Mouse (Mus musculus) retina, embryonic 14.5 days (tissue): ENCODE measurements around the gene Notch2.
A peak's percentile ranks its signal among the peaks of the same experiment; 100 is the strongest.

Experiments
- DNase-seq: peaks from one replicate; pipeline ENCODE4 v3.0.0-alpha.2; 2015; ENCODE audit warnings: low spot score

Gene Notch2

DNA sequence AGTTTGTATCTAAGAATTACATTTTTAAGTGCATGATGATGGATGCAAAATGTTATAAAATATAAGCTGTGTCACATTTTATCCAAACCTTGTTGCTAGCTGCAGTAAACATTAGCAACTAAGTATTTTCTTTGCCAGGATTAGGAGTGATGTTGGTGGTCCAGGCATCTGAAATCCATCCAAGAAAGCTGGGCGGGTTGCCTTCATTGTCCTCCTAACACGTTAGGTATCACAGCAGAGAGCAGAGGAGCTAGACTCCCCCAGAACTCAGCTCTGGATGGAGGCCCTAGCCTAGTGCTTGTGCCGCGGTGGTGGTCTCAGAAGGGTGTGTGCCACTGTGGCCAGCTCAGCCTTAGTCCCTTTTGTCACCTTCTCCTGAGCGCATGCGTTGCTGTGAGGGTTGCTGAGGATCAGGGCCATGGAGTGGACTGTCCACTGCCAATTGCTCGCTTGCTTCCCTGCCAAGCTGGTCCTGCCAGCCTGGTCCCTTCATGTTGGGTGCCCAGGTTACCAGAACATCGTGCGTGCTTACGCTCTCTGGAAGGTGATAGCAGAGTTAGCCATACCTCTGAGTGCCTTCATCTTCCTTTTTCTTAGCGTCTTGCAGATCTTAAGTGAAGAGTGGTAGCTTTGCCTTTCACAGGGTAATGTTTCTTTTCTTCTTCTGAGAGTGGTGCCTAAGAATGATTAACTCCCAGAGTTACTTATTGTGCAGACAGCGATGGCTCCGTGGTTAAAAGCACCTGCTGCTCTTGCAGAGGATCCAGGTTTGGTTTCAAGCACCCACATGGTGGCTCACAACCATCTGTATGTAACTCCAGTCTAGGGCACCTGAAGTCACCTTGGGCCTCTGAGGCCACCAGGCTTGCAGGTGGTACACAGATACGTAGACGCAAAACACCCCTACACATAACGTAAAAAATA, 39.4 kb downstream of the Notch2 start:
- DNase-seq, result no peak

DNA sequence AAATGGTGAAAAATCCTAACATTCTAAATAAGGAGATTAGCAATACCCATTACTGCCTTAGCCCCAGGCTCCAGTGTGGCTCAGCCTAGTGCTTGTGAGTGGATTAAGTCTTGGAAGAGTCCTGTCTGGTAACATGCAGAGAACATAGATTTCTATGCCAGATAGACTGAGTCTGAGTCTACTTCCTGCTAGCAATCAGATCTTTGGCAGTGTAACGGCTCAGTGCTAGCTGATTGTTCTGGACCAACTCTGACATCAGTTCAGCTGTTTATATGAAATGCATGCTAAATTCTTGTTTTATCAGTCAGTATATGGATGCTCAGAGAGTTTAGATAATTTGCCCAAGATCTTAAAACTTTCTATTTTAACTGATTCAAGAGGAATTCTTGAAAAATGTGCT, 40.5 kb downstream of the Notch2 start:
- DNase-seq, result no peak

DNA sequence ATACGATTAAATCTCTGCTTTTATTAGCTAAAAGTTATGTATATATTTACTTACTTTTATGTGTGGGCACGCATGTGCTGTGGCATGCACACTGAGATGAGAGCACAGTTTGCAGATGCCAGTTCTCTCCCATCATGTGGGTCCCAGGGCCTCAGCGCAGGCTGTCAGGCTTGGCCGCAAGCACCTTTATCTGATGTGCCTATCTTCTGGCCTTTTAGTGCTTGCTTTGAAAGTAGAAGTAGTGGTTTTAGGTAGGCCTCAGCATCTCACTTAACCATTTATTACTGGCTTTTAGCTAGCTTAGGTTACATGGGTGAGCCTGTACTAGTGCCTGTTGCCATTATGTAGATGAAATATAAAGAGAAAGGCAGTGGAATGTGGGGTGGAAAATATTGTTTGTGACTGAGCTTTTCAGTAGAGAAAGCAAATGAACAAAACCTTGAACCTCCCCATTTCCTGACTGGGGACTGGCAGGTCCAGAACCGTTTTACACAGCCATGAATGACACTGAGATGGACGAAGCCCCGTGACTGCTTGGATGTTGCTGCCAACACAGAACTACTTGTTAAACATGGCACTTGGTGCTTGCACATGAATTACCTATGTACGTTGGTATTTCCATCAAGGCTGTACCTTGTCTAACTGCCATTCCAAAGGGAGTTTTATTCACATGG, 41.1 kb downstream of the Notch2 start:
- DNase-seq, result no peak

DNA sequence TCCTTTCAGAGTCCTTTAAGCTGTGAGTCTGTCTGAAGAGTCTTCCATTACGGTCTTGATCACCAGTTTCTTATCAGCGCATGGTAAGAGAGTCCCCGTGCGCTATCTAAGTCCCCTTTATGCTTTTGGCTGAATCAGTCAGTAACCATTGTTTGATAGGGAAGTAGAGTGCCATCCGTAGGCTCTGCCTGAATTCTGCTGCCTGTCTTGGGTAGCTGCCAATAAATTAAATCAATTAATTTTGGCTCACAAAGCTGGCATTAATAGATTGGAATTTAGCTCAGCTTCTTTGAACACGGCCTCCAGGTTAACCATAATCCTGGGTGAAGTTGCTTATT, 41.6 kb downstream of the Notch2 start:
- no peak for DNase-seq

DNA sequence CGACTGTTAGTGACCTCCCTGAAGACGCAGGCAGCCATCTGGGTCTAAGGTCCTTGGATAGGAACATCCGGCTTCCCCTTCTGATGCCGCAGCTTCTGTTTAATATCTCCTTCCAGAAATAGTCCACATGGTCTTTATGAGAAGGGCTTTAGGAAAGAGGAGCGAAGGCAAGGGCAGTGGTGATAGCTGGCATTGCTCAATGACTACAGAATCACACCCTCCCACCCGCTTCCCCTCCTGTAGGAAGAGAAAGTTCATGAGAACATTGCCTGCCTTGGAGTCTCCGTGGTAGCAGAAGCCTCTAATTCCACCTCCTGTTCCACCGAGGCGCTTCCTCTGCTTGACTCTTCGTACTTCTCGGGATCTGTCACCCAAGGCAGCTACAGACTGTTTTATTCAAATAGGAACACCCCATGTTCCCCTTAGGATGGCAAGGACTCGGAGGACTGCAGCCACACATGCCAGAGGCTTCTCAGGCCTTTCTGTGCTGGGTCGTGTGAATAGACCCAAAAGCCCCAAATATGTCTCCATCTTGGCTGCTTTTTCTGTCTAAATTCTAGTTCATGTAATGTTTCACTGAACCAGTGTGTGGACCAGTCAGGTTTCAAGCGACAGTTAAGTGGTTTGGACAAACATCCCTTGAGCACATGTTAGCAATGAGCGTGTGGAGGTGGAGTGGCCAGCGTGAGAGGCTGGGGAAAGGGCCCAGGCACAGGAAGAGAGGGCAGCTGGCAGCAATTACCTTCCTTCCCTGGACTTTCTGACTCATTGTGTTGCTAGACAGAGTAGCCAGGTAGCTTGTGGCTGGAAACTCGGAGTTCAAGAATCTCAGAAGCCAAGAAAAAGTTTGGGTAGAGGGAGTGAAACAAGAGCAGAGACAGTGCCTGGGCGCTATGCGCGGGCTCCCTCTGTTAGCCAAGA, 42.7 kb downstream of the Notch2 start:
- no peak for DNase-seq

DNA sequence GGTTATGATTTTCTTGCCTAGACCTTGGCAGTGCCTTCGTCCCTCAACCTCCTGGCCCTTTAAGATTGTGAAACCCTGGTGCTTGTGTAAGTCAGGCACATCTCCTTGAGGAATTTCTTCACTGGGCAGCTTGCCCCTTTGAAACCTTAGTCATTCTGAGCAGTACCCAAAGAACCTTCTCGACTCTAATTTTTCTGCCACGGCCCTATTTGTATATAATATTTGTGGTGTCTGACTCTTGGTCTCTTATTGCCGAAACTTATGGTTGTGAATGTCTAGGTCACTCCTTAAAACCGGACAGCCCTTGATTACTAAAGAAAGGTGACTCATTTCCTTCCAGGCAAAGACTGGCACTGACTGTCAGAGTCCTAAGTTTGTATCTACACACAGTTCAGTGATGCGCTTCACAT, 43.6 kb downstream of the Notch2 start:
- DNase-seq, result no peak

DNA sequence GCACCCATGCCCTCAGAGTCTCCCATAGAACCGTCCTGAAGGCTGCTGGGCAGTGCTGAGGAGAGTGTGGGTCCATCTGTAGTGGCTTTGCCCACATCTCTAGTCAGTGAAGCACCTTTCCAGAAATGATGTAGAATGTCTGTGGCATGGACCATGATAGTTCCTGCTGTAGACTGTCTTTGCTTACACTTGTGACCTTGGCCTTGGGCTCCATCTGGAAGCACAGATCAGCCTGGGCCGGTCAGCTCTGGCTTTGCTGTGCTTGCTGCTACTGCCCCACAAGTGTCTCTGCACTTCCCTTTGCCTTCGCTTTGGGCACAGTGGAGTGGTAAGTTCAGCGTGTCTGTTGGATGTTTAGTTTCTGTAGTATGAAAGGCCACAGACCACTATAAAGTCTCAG, 45.7 kb downstream of the Notch2 start:
- DNase-seq, result no peak

DNA sequence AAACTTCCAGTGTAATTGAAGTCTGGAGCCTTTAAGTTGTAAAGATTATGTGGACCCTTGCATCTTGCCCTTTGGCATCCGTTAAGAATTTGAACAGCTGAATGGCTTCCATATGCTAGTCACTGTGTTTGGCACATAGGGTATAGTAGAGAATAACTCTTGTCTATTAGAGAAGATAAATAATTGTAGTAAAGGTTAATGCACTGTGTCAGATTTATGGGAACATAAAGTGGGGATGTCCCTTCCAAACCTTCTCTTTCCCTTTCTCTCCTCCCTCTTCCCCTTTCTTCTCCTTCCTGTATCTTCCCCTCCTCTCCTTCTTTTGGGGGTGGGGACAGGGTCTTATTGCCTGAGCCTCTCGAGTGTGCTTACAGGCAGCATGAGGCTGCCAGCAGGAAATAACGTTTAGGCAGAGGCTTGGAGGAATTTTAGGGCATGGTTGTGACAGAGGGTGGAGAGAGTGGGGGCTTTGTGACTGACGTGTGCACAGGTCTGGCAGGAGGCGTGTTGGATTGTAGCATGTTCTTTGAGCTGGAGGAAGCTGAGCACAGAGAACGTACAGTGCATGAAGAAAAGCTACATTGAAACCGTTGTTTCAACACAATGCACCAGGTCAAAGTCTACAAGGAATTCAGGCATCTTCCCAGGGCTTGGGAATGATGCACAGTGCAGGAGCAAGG, 47.8 kb downstream of the Notch2 start:
- no peak for DNase-seq

DNA sequence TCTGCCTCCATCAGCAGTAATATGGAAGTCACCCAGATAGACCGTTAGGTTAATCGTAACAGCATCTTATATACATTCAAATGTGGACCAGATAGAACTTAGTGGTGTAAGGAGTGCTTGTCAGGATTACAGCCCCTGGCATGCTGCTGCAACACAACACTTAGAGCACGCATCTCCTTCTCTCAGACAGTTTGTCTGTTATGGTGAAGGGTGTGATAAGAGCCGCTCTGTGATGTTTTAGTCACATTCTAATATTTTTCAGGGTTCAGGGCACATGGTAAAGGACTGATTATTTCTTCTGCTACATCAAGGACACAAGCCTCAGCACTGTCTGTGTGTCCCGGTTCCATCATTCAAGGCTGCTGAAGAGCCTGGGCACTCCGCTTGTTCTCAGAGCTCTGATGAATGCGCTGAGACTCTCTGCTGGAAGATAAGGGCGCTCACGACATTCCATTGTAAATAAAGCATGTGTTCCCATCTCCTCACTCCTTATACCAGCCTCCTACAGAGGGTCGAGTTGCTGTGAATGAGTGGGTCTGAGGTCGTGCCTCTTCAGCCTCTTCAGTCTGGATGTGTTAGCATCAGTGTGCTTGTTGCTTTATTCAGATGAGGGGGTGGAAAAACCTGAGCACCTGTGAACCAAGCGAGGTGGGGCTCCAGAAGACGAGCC, 48.5 kb downstream of the Notch2 start:
- no peak for DNase-seq

DNA sequence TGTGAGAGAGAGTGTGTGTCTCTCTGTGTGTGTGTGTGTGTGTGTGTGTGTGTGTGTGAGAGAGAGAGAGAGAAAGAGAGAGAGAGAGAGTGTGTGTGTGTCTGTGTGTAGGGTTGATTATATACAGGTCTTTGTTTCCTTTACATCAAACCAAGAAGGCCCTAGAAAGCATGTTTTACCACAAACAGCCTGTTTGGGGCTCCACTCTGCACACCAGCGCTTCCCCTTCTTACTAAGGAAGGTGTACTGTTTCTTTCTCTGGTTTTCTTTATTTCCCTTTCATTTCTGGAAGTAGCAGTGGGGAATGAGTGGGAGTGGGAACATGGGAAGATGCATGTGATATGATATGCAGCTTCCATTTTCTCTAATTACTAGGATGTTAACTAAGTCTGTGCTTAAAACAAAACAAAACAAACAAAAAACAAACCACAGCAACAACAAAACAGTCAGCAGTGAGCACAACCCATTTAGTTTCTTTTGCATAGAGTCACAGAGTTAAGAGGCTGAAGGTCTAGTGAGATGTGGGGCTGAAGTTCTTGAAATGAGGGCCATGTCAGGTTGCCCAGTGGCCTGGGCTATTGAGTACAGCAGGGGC, 49.4 kb downstream of the Notch2 start:
- DNase-seq, result no peak

DNA sequence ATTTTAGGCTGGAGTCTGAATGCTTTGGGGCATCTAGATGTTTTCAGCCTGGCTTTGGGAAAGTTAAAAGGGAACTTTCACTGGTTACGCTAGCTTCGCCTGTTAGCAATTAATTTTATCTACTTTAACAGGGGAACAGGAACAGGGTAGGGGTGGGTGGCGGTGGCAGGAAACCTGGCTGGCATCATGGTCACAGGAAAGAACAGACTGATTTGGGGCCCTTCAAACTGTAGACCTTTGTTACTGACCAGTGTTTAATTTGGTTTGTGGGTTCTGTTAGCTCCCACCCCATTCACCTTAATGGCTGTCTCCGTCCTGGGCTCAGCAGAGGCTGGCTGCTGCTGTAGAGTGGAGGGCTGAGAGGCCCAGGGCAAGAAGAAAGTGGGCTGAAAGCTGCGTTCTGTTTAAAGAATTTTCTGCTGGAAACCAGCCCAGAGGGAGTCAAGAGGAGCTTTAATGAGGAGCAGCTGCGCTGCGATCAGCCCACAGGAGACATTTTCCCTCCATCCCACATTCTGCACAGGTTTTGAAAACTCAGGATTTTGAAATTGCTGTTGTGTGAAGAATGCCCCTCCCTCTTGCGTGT, 50.0 kb downstream of the Notch2 start:
- peak; percentile 46 for DNase-seq

DNA sequence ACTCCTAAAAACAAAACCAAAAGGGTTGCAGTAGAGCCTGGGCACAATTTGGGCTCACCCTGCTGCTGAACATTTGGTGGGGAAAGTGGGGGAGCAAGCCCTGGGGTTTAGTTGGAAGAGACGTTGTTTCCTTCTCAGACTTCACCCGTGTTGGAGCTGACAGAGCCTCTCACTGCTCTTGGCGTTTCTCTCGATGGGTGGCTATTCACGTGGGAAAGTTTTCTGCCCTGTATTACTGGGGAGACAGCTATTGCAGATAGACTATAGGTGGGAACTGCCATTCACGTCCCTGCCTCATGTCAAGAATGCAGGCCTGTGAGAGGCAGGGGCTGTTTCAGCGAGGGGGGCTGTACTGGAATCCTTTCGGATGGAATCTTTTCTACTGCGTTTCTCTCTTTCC, 50.5 kb downstream of the Notch2 start:
- DNase-seq, result no peak

DNA sequence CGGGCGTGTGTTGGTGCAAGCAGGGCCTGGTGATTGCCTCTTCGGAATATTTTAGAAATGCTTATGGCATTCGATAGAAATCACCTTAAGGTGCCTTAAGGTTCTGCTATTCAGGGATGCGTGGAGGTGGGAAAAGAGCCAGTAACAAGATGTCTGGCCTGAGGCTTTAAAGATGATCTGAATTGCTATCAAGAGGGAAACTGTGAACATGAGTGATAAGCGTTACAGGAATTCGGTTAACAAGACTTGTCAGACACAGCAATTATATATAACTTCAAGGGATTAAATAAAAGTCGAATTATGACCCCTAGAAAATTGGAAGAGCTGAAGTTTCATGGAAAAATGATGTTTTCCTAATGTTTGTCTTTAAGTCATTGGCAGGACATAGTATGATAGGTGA, 51.7 kb downstream of the Notch2 start:
- DNase-seq, result no peak

DNA sequence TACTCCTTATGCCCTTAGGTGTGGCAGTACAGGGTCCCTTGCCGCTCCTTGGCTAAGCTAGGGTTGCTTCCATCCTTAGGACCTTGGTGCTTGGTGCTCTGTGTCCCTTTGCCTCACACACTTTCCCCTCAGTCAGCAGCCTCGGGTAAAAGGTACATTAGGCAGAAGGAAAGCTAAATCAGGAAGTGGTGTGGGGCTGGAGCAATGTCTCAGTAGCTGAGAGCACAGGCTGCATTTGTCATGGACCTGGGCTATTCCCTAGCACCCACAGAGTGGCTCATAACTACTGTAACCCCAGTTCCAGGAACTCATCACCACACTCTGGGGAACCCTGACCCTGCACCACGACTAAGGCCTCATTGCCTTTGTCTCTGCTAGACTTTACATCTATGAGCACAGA, 53.1 kb downstream of the Notch2 start:
- no peak for DNase-seq

DNA sequence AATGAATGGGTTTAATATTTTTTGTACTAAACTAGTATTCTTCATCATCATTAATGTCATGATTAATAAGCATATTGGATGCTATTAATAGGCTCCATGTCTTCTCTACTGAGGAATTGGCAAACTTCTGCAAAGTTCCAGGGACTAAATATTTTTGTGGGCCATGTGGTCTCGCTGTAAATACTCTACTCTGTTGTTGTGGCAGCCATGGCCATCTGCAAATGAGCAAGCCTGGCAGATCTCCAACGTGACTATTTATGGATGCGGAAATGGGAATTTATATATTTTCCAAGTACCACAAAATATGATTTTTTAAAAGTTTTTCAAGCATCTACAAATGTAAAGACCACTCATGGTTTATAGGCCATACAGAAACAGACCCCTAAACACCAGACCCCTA, 54.1 kb downstream of the Notch2 start:
- no peak for DNase-seq

DNA sequence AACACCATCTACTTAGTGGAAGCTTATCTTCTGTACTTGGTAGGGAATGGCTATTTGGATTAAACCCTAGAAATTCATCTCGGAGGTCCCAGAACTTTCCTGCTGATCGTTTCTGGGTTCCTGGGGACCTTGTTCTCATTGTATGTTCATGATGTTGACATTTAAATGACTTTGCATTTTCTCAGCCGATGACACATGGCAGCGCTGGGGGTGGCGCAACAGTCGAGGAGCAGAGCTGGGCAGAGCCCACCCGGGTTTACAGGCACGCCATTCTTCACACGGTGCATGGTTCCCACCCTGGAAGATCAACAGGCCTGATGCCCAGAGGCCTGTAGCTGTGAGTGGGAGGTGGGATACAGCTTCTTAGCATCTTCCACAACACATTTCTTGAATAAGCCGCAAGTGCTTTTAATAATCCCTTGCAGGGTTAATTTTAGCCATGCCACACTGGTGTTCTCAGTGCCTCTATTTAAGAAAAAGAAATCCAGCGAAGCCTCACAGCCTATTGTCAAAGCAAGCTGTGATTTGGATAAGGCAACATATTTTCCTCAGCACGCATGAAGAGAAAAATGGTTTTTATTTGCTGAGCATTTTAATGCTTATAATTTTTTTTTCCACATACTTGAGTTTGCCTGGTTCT, 54.6 kb downstream of the Notch2 start:
- no peak for DNase-seq

DNA sequence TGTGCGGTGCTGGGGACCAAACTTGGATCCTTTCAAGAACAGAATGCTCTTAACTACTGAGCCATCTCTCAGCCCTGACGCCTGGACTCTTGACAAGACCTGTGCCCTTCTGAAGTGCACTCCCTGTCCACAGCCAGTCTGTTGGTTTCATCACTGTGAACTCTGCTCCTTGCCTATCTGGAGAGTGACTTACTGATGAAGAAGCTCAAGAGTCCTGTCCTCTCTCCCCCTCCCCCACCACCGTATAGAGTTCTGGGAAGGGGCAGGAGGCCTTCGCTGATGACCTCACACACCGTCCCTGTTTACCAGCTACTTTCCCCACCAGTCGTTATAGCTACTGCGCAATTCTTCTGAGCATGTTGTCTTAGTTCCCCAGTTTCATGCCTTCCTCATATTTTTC, 55.8 kb downstream of the Notch2 start:
- DNase-seq, result no peak

DNA sequence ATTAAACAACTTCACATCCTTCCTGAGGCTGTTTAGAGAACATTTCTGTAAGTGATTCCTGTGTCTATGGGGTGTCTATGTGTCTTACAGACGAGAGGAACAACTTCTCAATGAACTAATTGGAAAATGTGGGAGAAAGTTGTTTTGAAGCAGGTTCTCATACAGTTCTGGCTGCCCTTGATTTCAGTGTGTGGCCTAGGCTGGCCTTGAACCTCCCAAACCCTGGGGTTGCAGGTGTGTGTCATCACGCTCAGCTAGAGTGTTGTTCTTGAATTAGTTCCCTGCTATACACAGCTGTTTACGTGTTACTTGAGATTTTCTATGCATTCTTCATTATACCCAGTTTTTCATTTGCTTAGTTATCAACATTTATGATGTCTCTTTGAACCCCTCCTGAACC, 56.5 kb downstream of the Notch2 start:
- DNase-seq, result no peak

DNA sequence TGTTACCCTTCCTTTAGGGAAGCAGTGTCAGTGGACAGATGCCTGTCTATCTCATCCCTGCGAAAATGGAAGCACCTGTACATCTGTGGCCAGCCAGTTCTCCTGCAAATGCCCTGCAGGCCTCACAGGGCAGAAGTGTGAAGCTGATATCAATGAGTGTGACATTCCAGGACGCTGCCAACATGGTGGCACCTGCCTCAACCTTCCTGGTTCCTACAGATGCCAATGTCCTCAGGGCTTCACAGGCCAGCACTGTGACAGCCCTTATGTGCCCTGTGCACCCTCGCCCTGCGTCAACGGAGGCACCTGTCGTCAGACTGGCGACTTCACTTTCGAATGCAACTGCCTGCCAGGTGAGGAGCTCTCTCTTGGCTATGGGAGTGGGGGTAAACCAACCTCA, 59.2 kb downstream of the Notch2 start:
- DNase-seq, result no peak

DNA sequence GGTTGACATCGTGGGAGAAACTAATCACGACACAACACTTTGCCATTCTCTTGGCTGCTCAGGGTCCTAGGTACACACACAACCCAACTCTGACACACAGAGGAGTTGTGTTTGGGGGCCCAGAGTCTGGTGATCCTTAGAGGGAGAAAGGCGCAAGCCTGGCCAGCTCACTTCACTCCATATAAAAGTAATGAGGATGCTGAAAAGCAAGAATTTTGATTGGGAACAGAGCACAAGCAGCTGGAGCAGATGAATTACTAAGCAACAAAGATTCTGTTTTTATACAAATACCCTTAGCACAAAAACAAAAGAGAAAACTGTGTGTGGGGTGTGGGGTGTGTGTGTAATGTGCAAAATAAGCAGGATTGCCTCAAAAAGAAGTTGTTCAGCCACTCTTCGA, 60.2 kb downstream of the Notch2 start:
- DNase-seq, result no peak
